Mouse (Mus musculus) cortical plate, adult 2 months (tissue): Measurements from ENCODE around the gene Hebp1. TPM values are rescaled to one million over a fixed set of nuclear protein-coding genes. Genes with fewer than 3 reads are reported as not detected.

Experiments
- H3K27ac ChIP-seq: fragments of 200-500 bp; 2 replicates; pipeline ENCODE4 v1.5.1; 2012; ENCODE audit warnings: low read length, control low read depth, inconsistent platforms; ENCODE audit not compliant: insufficient read depth
- H3K4me1 ChIP-seq: fragments of 200-500 bp; 2 replicates; pipeline ENCODE4 v1.6.1; 2011; ENCODE audit warnings: low read length; ENCODE audit not compliant: control insufficient read depth, insufficient read depth
- H3K4me3 ChIP-seq: fragments of 200-500 bp; 2 replicates; pipeline ENCODE4 v1.5.1; 2011; ENCODE audit warnings: mild to moderate bottlenecking, low read length, control low read depth; ENCODE audit not compliant: insufficient read depth
- CTCF ChIP-seq: fragments of 200-500 bp; IDR thresholded peaks from 2 replicates; pipeline ENCODE4 v1.5.1; 2011; ENCODE audit warnings: mild to moderate bottlenecking, control low read depth, low read length; ENCODE audit not compliant: insufficient read depth; ENCODE audit errors: extremely low read depth
- POLR2A ChIP-seq: fragments of 200-500 bp; IDR thresholded peaks from 2 replicates; pipeline ENCODE4 v1.6.1; 2011; ENCODE audit warnings: mild to moderate bottlenecking, low read length, control low read depth; ENCODE audit not compliant: insufficient read depth; ENCODE audit errors: extremely low read depth
- polyA plus RNA-seq: library from polyadenylated mRNA; depleted of rRNA; stranded (reverse); fragments of >200 nt; gene quantifications from 2 replicates; pipeline ENCODE4 v1.2.3, GENCODE M21; 2012

Hebp1 gene
- polyA plus RNA-seq, 1 experiment, result 40.2 TPM

- Histone ChIP-seq H3K27ac (no peak overlapping the region), H3K4me3 (no peak overlapping the region), H3K4me1 (peaks cover 5% of the 10 kb centered on the region)
- TF ChIP-seq CTCF, result no peak
- no peak for TF ChIP-seq POLR2A
Measured at GRCm38 (mm10) chr6:135138207-135138606, 59.6 kb downstream of the Hebp1 start.

GRCm38 (mm10) chr6:135137736-135138135, 60.1 kb downstream of the Hebp1 start:
- TF ChIP-seq POLR2A (no peak), CTCF (no peak)
- Histone ChIP-seq H3K27ac (no peak overlapping the region), H3K4me1 (peaks cover 6% of the 10 kb centered on the region), H3K4me3 (no peak overlapping the region)

GRCm38 (mm10) chr6:135136439-135137161, 61.2 kb downstream of the Hebp1 start:
- Histone ChIP-seq H3K4me1 (peaks cover 3% of the 10 kb centered on the region; the same call in 1 of the 2 replicates), H3K27ac (no peak overlapping the region), H3K4me3 (no peak overlapping the region)
- no peak for TF ChIP-seq POLR2A
- no peak for TF ChIP-seq CTCF

- TF ChIP-seq POLR2A (no peak), CTCF (no peak)
- H3K4me3 ChIP-seq, result no peak overlapping the region
- no peak overlapping the region for H3K27ac ChIP-seq
- 0 out of 2 replicates have a peak, but pooled peaks cover 1% of the 10 kb centered on the region for H3K4me1 ChIP-seq
Measured at GRCm38 (mm10) chr6:135135735-135136134, 62.1 kb downstream of the Hebp1 start.

- no peak for TF ChIP-seq POLR2A
- no peak for TF ChIP-seq CTCF
- 0 out of 2 replicates have a peak, but pooled peaks cover 1% of the 10 kb centered on the region for H3K4me1 ChIP-seq
- no peak overlapping the region for H3K4me3 ChIP-seq
- H3K27ac ChIP-seq, result no peak overlapping the region
Measured at GRCm38 (mm10) chr6:135133486-135133885, 64.3 kb downstream of the Hebp1 start.

- TF ChIP-seq POLR2A (no peak), CTCF (no peak)
- Histone ChIP-seq H3K4me1 (0 out of 2 replicates have a peak, but pooled peaks cover 1% of the 10 kb centered on the region), H3K27ac (no peak overlapping the region), H3K4me3 (no peak overlapping the region)
Measured at GRCm38 (mm10) chr6:135133086-135133485, 64.7 kb downstream of the Hebp1 start.

GRCm38 (mm10) chr6:135124755-135125380, 73.0 kb downstream of the Hebp1 start:
- Histone ChIP-seq H3K4me3 (no peak overlapping the region), H3K27ac (no peak overlapping the region), H3K4me1 (no peaks in the 10 kb centered on the region; the same call in 1 of the 2 replicates)
- TF ChIP-seq CTCF (no peak), POLR2A (no peak)

- Histone ChIP-seq H3K4me1 (no peaks in the 10 kb centered on the region), H3K27ac (no peak within 1 kb of the TSS), H3K4me3 (no peak within 1 kb of the TSS)
- TF ChIP-seq CTCF (no peak), POLR2A (no peak)
Measured at GRCm38 (mm10) chr6:135118183-135118582, 79.6 kb downstream of the Hebp1 start, which contains the start of gene Gprc5d. Gene Gprc5d (minus strand): TSS chr6:135118283.

GRCm38 (mm10) chr6:135116479-135116878, 81.3 kb downstream of the Hebp1 start:
- TF ChIP-seq POLR2A (no peak), CTCF (no peak)

GRCm38 (mm10) chr6:135113114-135113436, 84.7 kb downstream of the Hebp1 start:
- Histone ChIP-seq H3K4me1 (no peaks in the 10 kb centered on the region), H3K4me3 (no peak overlapping the region), H3K27ac (no peak overlapping the region)
- TF ChIP-seq POLR2A (no peak), CTCF (no peak)

More at GRCm38 (mm10) chr6:135116479-135116878, 81.3 kb downstream of the Hebp1 start:
- H3K4me3 ChIP-seq, result no peak overlapping the region
- H3K4me1 ChIP-seq, result no peaks in the 10 kb centered on the region
- H3K27ac ChIP-seq, result no peak overlapping the region
